Comparison of ENCODE assay signal across 8 mouse cellular contexts in genomic region chr15:80710608-80711363, GRCm38 (mm10). TPM values are rescaled to one million over a fixed set of nuclear protein-coding genes. Genes with fewer than 3 reads are reported as not detected.
DNase-seq lines count a peak whose midpoint lies in the region; ATAC-seq lines count a peak whose summit lies in the region.

Gene Tnrc6b, plus strand, starts transcription at chr15:80711313.

- no peaks in the 10 kb centered on the region for H3K36me3 ChIP-seq in hindbrain, embryonic 14.5 days (replicated peaks; ENCODE audit: control insufficient read depth, insufficient read depth)

- peak; percentile 96 for ATAC-seq in hindbrain, embryonic 14.5 days (ENCODE audit: low FRiP score)

- DNase-seq in R1 (ENCODE audit: low read depth, low spot score): peak; percentile 100
- peak; percentile 99 for DNase-seq in cerebellum, postnatal 25 days
- peak; percentile 96 to 97 for DNase-seq in frontal cortex, postnatal 25 days (ENCODE audit: low spot score in 2 of 2)
- DNase-seq in hindbrain, embryonic 14.5 days (ENCODE audit: low spot score): peak; percentile 98
- DNase-seq in layer of hippocampus, postnatal 36 days: peak; percentile 98 to 99
- DNase-seq in lung, postnatal 36 days: peak; percentile 99
- DNase-seq in retina, postnatal 1 day: peak; percentile 100
- DNase-seq in urinary bladder, adult 18-20 months (ENCODE audit: low spot score in 2 of 2): peak; percentile 95 to 99

- peaks cover 26% of the 10 kb centered on the region for H3K4me1 ChIP-seq in hindbrain, embryonic 14.5 days (replicated peaks; ENCODE audit: control insufficient read depth, insufficient read depth, low read length)

- no peaks in the 10 kb centered on the region for H3K27me3 ChIP-seq in hindbrain, embryonic 14.5 days (ENCODE audit: control insufficient read depth, insufficient read depth, low read length)

- H3K9ac ChIP-seq in hindbrain, embryonic 14.5 days: peak within 1 kb of the TSS; percentile 88

- H3K4me3 ChIP-seq in hindbrain, embryonic 14.5 days (replicated peaks; ENCODE audit: low read length): peak within 1 kb of the TSS; percentile 95

- peak within 1 kb of the TSS; percentile 90 for H3K27ac ChIP-seq in hindbrain, embryonic 14.5 days

- 1% methylated on average over 39 of the region's 39 CpGs for WGBS in hindbrain, embryonic 14.5 days

- H3K4me2 ChIP-seq in hindbrain, embryonic 14.5 days (replicated peaks): peak within 1 kb of the TSS; percentile 85

- no peaks in the 10 kb centered on the region for H3K9me3 ChIP-seq in hindbrain, embryonic 14.5 days (ENCODE audit: control insufficient read depth, low read length)

RNA-seq across cellular contexts. Expression of gene Tnrc6b, which starts in this region (rescaled TPM):
- polyA plus RNA-seq in hindbrain, embryonic 14.5 days (2014; fragmentation: Nextera tagmentation; extraction: Ambion mirVana): 19.0 and 27.9 TPM in 2 replicates
- total RNA-seq in layer of hippocampus, postnatal 36 days (2021): 100 to 1,000 TPM in 1 of 2 experiments, 10 to 100 TPM in 1; 97.8 to 105 TPM

Comparison
In these comparisons a context has a peak if more than half of its experiments do, and no peak if none do; other contexts are left out.
1. Peak in every context shown above with its lines: DNase-seq, ATAC-seq, H3K4me3 ChIP-seq and H3K27ac ChIP-seq.